Comparison of ENCODE assay signal across 20 mouse cellular contexts in genomic region chr16:44539611-44540010, GRCm38 (mm10). TPM values are rescaled to one million over a fixed set of nuclear protein-coding genes. Genes with fewer than 3 reads are reported as not detected.
A peak's percentile ranks its signal among the peaks of the same experiment; 100 is the strongest.
DNase-seq lines count a peak whose midpoint lies in the region; ATAC-seq and TF ChIP-seq lines count a peak whose summit lies in the region.
"Had no signal": no experiment of that assay in that cellular context is flagged by ENCODE, and none has a peak within 500 bp of the region (broad histone marks: within the 10 kb centered on the region; RNA-seq: fewer than 3 reads in every experiment).

No protein-coding gene starts in this region.

- H3K4me2 ChIP-seq in forebrain, embryonic 15.5 days (replicated peaks): no peak overlapping the region
- H3K4me2 ChIP-seq in forebrain, embryonic 11.5 days (ENCODE audit: low read depth, low read length, severe bottlenecking): no peak overlapping the region
- no peak overlapping the region for H3K4me2 ChIP-seq in lung, embryonic 14.5 days
- H3K4me2 ChIP-seq in lung, postnatal 0 days (replicated peaks; ENCODE audit: low read depth, low read length): no peak overlapping the region
- no peak overlapping the region for H3K4me2 ChIP-seq in embryonic facial prominence, embryonic 14.5 days (ENCODE audit: low read depth, low read length)
- H3K4me2 ChIP-seq: kidney, embryonic 15.5 days; liver, embryonic 13.5 days had no signal

- H3K36me3 ChIP-seq in forebrain, embryonic 15.5 days: no peaks in the 10 kb centered on the region
- no peaks in the 10 kb centered on the region for H3K36me3 ChIP-seq in forebrain, embryonic 11.5 days (ENCODE audit: control insufficient read depth, insufficient read depth, low read length)
- H3K36me3 ChIP-seq in lung, embryonic 14.5 days (ENCODE audit: insufficient read depth): no peaks in the 10 kb centered on the region
- H3K36me3 ChIP-seq in lung, postnatal 0 days (ENCODE audit: insufficient read depth, low read length): no peaks in the 10 kb centered on the region
- no peaks in the 10 kb centered on the region; the same call in none of the 2 replicates for H3K36me3 ChIP-seq in embryonic facial prominence, embryonic 14.5 days (ENCODE audit: control insufficient read depth, insufficient read depth, low read length)
- H3K36me3 ChIP-seq: kidney, embryonic 15.5 days; liver, embryonic 13.5 days had no signal

- H3K4me1 ChIP-seq in cerebellum, adult 2 months (ENCODE audit: control insufficient read depth, insufficient read depth, low read length): peaks cover 65% of the 10 kb centered on the region
- H3K4me1 ChIP-seq in forebrain, embryonic 15.5 days: peaks cover 83% of the 10 kb centered on the region
- H3K4me1 ChIP-seq in forebrain, embryonic 11.5 days (replicated peaks; ENCODE audit: control insufficient read depth, insufficient read depth, low read length): peaks cover 24% of the 10 kb centered on the region
- H3K4me1 ChIP-seq in lung, embryonic 14.5 days (ENCODE audit: insufficient read depth): peaks cover 41% of the 10 kb centered on the region
- no peaks in the 10 kb centered on the region; the same call in 1 of the 2 replicates for H3K4me1 ChIP-seq in lung, postnatal 0 days (ENCODE audit: insufficient read depth, low read depth, low read length)
- H3K4me1 ChIP-seq in embryonic facial prominence, embryonic 14.5 days (ENCODE audit: control insufficient read depth, insufficient read depth, low read length): peaks cover 70% of the 10 kb centered on the region
- H3K4me1 ChIP-seq: liver, embryonic 13.5 days had no signal

- H3K9ac ChIP-seq in forebrain, embryonic 15.5 days (replicated peaks): no peak overlapping the region
- no peak overlapping the region for H3K9ac ChIP-seq in forebrain, embryonic 11.5 days (ENCODE audit: low read length)
- no peak overlapping the region for H3K9ac ChIP-seq in lung, embryonic 14.5 days
- no peak overlapping the region for H3K9ac ChIP-seq in lung, postnatal 0 days (replicated peaks; ENCODE audit: low read depth)
- no peak overlapping the region for H3K9ac ChIP-seq in embryonic facial prominence, embryonic 14.5 days (ENCODE audit: low read depth, low read length)
- H3K9ac ChIP-seq: kidney, embryonic 15.5 days; liver, embryonic 13.5 days had no signal

- DNase-seq in cerebellum, adult 2 months: no peak
- DNase-seq in cerebellum, postnatal 4 days (ENCODE audit: low spot score in 2 of 2): no peak
- no peak for DNase-seq in forebrain, embryonic 11.5 days (ENCODE audit: low spot score)
- DNase-seq in lung, embryonic 14.5 days: no peak
- DNase-seq in lung, postnatal 0 days (ENCODE audit: low spot score): no peak
- DNase-seq in embryonic facial prominence, embryonic 14.5 days (ENCODE audit: low spot score): no peak
- no peak for DNase-seq in B cell, adult 2 months
- DNase-seq: adrenal gland, postnatal 25 days; gastrocnemius, adult 2 months; heart, postnatal 4 days; kidney, adult 11 months; kidney, postnatal 36 days; layer of hippocampus, adult 9-11 months; liver, embryonic 13.5 days; lung, adult 2 months had no signal

- 0 out of 2 replicates have a peak, but pooled peaks have one; percentile 7 for TF ChIP-seq CTCF in cerebellum, adult 2 months (IDR thresholded peaks at IDR 0.05; ENCODE audit: borderline replicate concordance, insufficient read depth, low read depth, low read length)
- no peak for TF ChIP-seq CTCF in lung, embryonic 14.5 days (IDR thresholded peaks at IDR 0.05; ENCODE audit: low read depth)
- no peak for TF ChIP-seq CTCF in lung, postnatal 0 days (IDR thresholded peaks at IDR 0.05)

- no peak for ATAC-seq in forebrain, embryonic 15.5 days (replicated peaks)
- no peak for ATAC-seq in forebrain, embryonic 11.5 days (replicated peaks; ENCODE audit: low FRiP score)
- no peak for ATAC-seq in lung, embryonic 14.5 days (ENCODE audit: insufficient read depth)
- ATAC-seq in lung, postnatal 0 days: no peak
- ATAC-seq in embryonic facial prominence, embryonic 14.5 days (ENCODE audit: low read depth): no peak
- ATAC-seq: CD4-positive, CD25-positive, alpha-beta regulatory T cell, adult 4 months had no signal

- no peaks in the 10 kb centered on the region for H3K9me3 ChIP-seq in forebrain, embryonic 15.5 days
- H3K9me3 ChIP-seq in forebrain, embryonic 11.5 days (ENCODE audit: control insufficient read depth, low read length): no peaks in the 10 kb centered on the region
- H3K9me3 ChIP-seq in lung, embryonic 14.5 days (ENCODE audit: low read depth, low read length): no peaks in the 10 kb centered on the region
- H3K9me3 ChIP-seq in lung, postnatal 0 days (ENCODE audit: low read length): no peaks in the 10 kb centered on the region
- no peaks in the 10 kb centered on the region for H3K9me3 ChIP-seq in embryonic facial prominence, embryonic 14.5 days (ENCODE audit: control insufficient read depth, low read length)
- H3K9me3 ChIP-seq: kidney, embryonic 15.5 days; liver, embryonic 13.5 days had no signal

- 40% methylated on average over 8 of the region's 8 CpGs for WGBS in cerebellum, adult 2 months
- WGBS in forebrain, embryonic 15.5 days: 56% methylated on average over 8 of the region's 8 CpGs
- 77% methylated on average over 8 of the region's 8 CpGs for WGBS in forebrain, embryonic 11.5 days
- 42% methylated on average over 8 of the region's 8 CpGs for WGBS in lung, embryonic 14.5 days
- 67% methylated on average over 8 of the region's 8 CpGs for WGBS in lung, postnatal 0 days
- 62% methylated on average over 8 of the region's 8 CpGs for WGBS in embryonic facial prominence, embryonic 14.5 days

- 0 out of 2 replicates have a peak overlapping the region, but pooled peaks have one; percentile 11 for H3K27ac ChIP-seq in cerebellum, adult 2 months (ENCODE audit: insufficient read depth, low read length)
- 0 out of 2 replicates have a peak overlapping the region, but pooled peaks have one; percentile 37 for H3K27ac ChIP-seq in forebrain, embryonic 15.5 days (replicated peaks)
- H3K27ac ChIP-seq in forebrain, embryonic 11.5 days (ENCODE audit: low read depth, low read length): no peak overlapping the region
- H3K27ac ChIP-seq in lung, embryonic 14.5 days (ENCODE audit: low read depth): peak overlapping the region; percentile 9; the same call in 1 of the 2 replicates
- H3K27ac ChIP-seq in lung, postnatal 0 days (ENCODE audit: low read length): no peak overlapping the region
- peak overlapping the region; percentile 58; the same call in 1 of the 2 replicates for H3K27ac ChIP-seq in embryonic facial prominence, embryonic 14.5 days (replicated peaks; ENCODE audit: low read depth, low read length)
- H3K27ac ChIP-seq: gastrocnemius, adult 2 months; kidney, embryonic 15.5 days; liver, embryonic 13.5 days; macrophage had no signal

- H3K27me3 ChIP-seq in cerebellum, adult 2 months (ENCODE audit: control insufficient read depth, insufficient read depth, low read length): no peaks in the 10 kb centered on the region
- no peaks in the 10 kb centered on the region for H3K27me3 ChIP-seq in forebrain, embryonic 15.5 days
- H3K27me3 ChIP-seq in forebrain, embryonic 11.5 days (ENCODE audit: control insufficient read depth, insufficient read depth, low read length): no peaks in the 10 kb centered on the region
- no peaks in the 10 kb centered on the region for H3K27me3 ChIP-seq in lung, embryonic 14.5 days (ENCODE audit: insufficient read depth, low read length)
- H3K27me3 ChIP-seq in lung, postnatal 0 days (replicated peaks; ENCODE audit: insufficient read depth, low read length): no peaks in the 10 kb centered on the region
- no peaks in the 10 kb centered on the region for H3K27me3 ChIP-seq in embryonic facial prominence, embryonic 14.5 days (replicated peaks; ENCODE audit: control insufficient read depth, insufficient read depth, low read length)
- H3K27me3 ChIP-seq: kidney, embryonic 15.5 days; liver, embryonic 13.5 days had no signal

- TF ChIP-seq POLR2A in cerebellum, adult 2 months (IDR thresholded peaks at IDR 0.05; ENCODE audit: borderline replicate concordance, insufficient read depth, low read length): no peak

- H3K4me3 ChIP-seq in cerebellum, adult 2 months (replicated peaks; ENCODE audit: insufficient read depth, low read depth, low read length): no peak overlapping the region
- H3K4me3 ChIP-seq in forebrain, embryonic 15.5 days: no peak overlapping the region
- H3K4me3 ChIP-seq in forebrain, embryonic 11.5 days (ENCODE audit: low read depth, low read length): no peak overlapping the region
- H3K4me3 ChIP-seq in lung, embryonic 14.5 days (ENCODE audit: low read depth, low read length): no peak overlapping the region
- no peak overlapping the region for H3K4me3 ChIP-seq in lung, postnatal 0 days (ENCODE audit: low read depth, low read length)
- no peak overlapping the region for H3K4me3 ChIP-seq in embryonic facial prominence, embryonic 14.5 days (ENCODE audit: low read depth, low read length)
- H3K4me3 ChIP-seq: erythroblast, embryonic 14.5 days; gastrocnemius, adult 2 months; kidney, embryonic 15.5 days; liver, embryonic 13.5 days had no signal

- TF ChIP-seq EP300 in lung, postnatal 0 days (IDR thresholded peaks at IDR 0.05): no peak

RNA-seq across cellular contexts. Expression of gene Boc, which starts 19.1 kb away (rescaled TPM):
- polyA plus RNA-seq in cerebellum, adult 2 months (2012; rRNA removed): 37.9 and 43.6 TPM in 2 replicates
- polyA plus RNA-seq in forebrain, embryonic 15.5 days (2015; fragmentation: Nextera tagmentation; extraction: Ambion mirVana): 15.3 and 16.9 TPM in 2 replicates
- polyA plus RNA-seq in forebrain, embryonic 11.5 days (2014; fragmentation: Nextera tagmentation; extraction: Ambion mirVana): 35.6 and 35.9 TPM in 2 replicates
- polyA plus RNA-seq in lung, embryonic 14.5 days (2014; fragmentation: Nextera tagmentation; extraction: Ambion mirVana): 36.4 and 38.8 TPM in 2 replicates
- 13.7 and 14.1 TPM in 2 replicates for polyA plus RNA-seq in lung, postnatal 0 days (2015; fragmentation: Nextera tagmentation; extraction: Ambion mirVana)
- polyA plus RNA-seq in embryonic facial prominence, embryonic 14.5 days (2014; fragmentation: Nextera tagmentation; extraction: Ambion mirVana): 34.8 and 43.6 TPM in 2 replicates
- polyA plus RNA-seq: erythroblast, embryonic 14.5 days had no signal

Comparison
In these comparisons a context has a peak if more than half of its experiments do, and no peak if none do; other contexts are left out.
1. H3K27ac ChIP-seq: peak in cerebellum, adult 2 months (single experiment), forebrain, embryonic 15.5 days (single experiment), lung, embryonic 14.5 days (single experiment) and embryonic facial prominence, embryonic 14.5 days (single experiment); none in forebrain, embryonic 11.5 days (single experiment) and lung, postnatal 0 days (single experiment).